Mouse (Mus musculus) liver, embryonic 11.5 days (tissue): Measurements from ENCODE around the gene Pamr1. TPM values are rescaled to one million over a fixed set of nuclear protein-coding genes. Genes with fewer than 3 reads are reported as not detected.

Experiments
- ATAC-seq: fragments of 200-750 bp; cut with Nextera tagmentation; replicated peaks from 2 replicates; pipeline ENCODE4 v1.8.0; 2017; ENCODE audit warnings: moderate number of reproducible peaks, mild to moderate bottlenecking, moderate TSS enrichment, moderate library complexity; ENCODE audit not compliant: low FRiP score
- DNase-seq: peaks from one replicate; pipeline ENCODE4 v3.0.0-alpha.2; 2017; ENCODE audit warnings: low spot score
- H3K27ac ChIP-seq: fragments of 300-500 bp; sonication (generic); 2 replicates; pipeline ENCODE4 v1.5.1; 2014; ENCODE audit warnings: mild to moderate bottlenecking, low read depth, low read length, control low read depth
- H3K27me3 ChIP-seq: fragments of 300-500 bp; sonication (generic); replicated peaks from 2 replicates; pipeline ENCODE4 v1.6.1; 2014; ENCODE audit warnings: low read length, mixed read lengths; ENCODE audit not compliant: control insufficient read depth, insufficient read depth
- H3K36me3 ChIP-seq: fragments of 300-500 bp; sonication (generic); 2 replicates; pipeline ENCODE4 v1.6.1; 2014; ENCODE audit warnings: mild to moderate bottlenecking, low read length, moderate library complexity, mixed read lengths; ENCODE audit not compliant: control insufficient read depth, insufficient read depth
- H3K4me1 ChIP-seq: fragments of 300-500 bp; sonication (generic); replicated peaks from 2 replicates; pipeline ENCODE4 v1.6.1; 2014; ENCODE audit warnings: low read length, mixed read lengths; ENCODE audit not compliant: control insufficient read depth, insufficient read depth
- H3K4me2 ChIP-seq: fragments of 300-500 bp; sonication (generic); 2 replicates; pipeline ENCODE4 v1.6.1; 2014; ENCODE audit warnings: mild to moderate bottlenecking, control low read depth, moderate library complexity
- H3K4me3 ChIP-seq: fragments of 300-500 bp; sonication (generic); 2 replicates; pipeline ENCODE4 v1.5.1; 2014; ENCODE audit warnings: low read depth, low read length, control low read depth
- H3K9ac ChIP-seq: fragments of 300-500 bp; sonication (generic); 2 replicates; pipeline ENCODE4 v1.6.1; 2014; ENCODE audit warnings: low read depth, low read length, control low read depth
- H3K9me3 ChIP-seq: fragments of 300-500 bp; sonication (generic); 2 replicates; pipeline ENCODE4 v1.6.1; 2016; ENCODE audit warnings: low read length, inconsistent platforms, mixed read lengths; ENCODE audit not compliant: control insufficient read depth
- WGBS: fragments of 180-500 bp; shearing (Covaris S2); extraction: QIAGEN DNeasy Blood & Tissue Kit; methylation state at CpG from one replicate; pipeline ENCODE4 v1.1.7; 2014; 5-methylcytosine and 5-hydroxymethylcytosine counted together
- polyA plus RNA-seq: library from polyadenylated mRNA; unstranded; fragments of >200 nt; fragmentation: Nextera tagmentation; extraction: Ambion mirVana; gene quantifications from 2 replicates; pipeline ENCODE4 v1.2.1, GENCODE M21; 2014

The Pamr1 gene
- polyA plus RNA-seq, 1 experiment from 2014 or later: 3.3 TPM

DNA sequence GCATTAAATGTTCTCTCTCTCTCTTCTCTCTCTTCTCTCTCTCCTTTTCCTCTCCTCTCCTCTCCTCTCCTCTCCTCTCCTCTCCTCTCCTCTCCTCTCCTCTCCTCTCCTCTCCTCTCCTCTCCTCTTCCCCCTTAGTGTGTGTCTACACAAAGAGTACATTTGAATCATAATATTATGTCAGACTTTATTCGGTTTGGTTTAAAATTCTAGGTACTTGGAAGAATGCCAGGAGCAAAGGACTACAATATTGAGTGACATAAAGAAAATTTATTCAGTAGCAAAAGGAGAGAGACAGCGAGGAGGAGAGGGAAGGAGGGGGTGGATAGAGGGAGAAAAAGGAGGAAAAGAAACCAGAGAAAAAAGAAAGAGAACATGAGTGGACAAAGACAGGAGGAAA lies 88.9 kb downstream of the Pamr1 start:
- Histone ChIP-seq H3K9ac (no peak overlapping the region), H3K27me3 (no peaks in the 10 kb centered on the region), H3K4me2 (no peak overlapping the region), H3K4me1 (no peaks in the 10 kb centered on the region), H3K4me3 (no peak overlapping the region), H3K27ac (no peak overlapping the region), H3K36me3 (no peaks in the 10 kb centered on the region), H3K9me3 (no peaks in the 10 kb centered on the region)
- DNase-seq (no peak), ATAC-seq (no peak)
- WGBS: 66% methylated on average over 2 of the region's 2 CpGs

DNA sequence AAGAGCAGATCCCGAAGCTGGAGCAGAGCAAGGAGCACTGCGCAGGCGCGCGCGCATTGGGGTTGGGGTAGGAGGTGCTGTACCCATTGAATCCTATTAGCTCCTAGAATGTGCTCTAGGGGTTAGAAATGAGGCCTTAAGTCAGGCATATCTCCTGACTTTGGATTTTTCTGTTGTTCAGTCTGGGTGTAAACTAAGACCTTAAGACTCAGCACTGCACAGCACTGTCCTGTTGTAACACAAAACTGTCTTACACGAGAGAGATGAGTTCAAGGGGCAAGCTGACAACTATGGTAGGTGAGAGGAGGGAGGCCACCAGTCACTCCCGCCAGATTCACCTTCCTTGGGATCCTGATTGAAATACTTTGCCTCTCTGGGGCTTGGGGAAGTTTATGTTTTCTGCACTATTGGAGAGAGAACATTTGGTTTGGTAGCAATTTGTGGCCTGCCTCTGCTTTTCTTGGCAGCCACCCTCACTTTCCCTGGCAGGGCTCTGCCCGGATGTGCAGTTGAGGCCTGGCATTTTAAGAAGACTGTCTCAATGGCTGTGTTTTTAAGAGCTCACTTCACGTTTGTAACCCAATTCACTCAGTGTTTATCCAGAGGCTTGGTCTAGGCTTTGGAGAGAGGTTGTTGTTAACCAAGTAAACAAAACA lies 99.2 kb downstream of the Pamr1 start:
- no peak overlapping the region for H3K9ac ChIP-seq
- ATAC-seq: no peak
- H3K27ac ChIP-seq: no peak overlapping the region
- H3K4me2 ChIP-seq: no peak overlapping the region
- H3K36me3 ChIP-seq: no peaks in the 10 kb centered on the region
- whole genome bisulfite sequencing: 81% methylated on average over 10 of the region's 10 CpGs
- H3K9me3 ChIP-seq: no peaks in the 10 kb centered on the region
- 0 out of 2 replicates have a peak, but pooled peaks cover 2% of the 10 kb centered on the region for H3K27me3 ChIP-seq
- no peaks in the 10 kb centered on the region for H3K4me1 ChIP-seq
- no peak for DNase-seq
- H3K4me3 ChIP-seq: no peak overlapping the region

DNA sequence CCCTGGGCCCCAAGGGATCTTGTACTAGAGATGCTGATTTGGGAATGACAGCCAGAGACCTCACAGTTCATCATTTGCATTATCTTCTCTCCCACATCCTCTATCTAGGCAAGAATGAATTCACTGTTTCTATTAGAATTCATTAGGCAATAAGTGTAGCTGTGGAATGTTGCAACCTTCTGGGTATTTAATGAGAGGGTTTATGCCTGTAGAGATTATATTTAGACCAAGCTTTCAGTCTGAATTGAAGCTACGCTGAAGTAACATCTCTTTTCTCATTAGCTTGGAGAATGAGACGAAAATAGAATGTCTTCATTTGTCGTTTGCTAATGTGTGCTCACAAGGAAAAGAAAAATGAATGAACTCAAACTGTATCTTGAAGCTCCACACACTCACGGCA lies 100.5 kb downstream of the Pamr1 start:
- Histone ChIP-seq H3K27ac (no peak overlapping the region), H3K4me2 (no peak overlapping the region), H3K9ac (no peak overlapping the region), H3K4me3 (no peak overlapping the region), H3K9me3 (no peaks in the 10 kb centered on the region), H3K36me3 (no peaks in the 10 kb centered on the region), H3K4me1 (no peaks in the 10 kb centered on the region), H3K27me3 (0 out of 2 replicates have a peak, but pooled peaks cover 2% of the 10 kb centered on the region)
- ATAC-seq (no peak), DNase-seq (no peak)
- WGBS: 74% methylated on average over 4 of the region's 4 CpGs

DNA sequence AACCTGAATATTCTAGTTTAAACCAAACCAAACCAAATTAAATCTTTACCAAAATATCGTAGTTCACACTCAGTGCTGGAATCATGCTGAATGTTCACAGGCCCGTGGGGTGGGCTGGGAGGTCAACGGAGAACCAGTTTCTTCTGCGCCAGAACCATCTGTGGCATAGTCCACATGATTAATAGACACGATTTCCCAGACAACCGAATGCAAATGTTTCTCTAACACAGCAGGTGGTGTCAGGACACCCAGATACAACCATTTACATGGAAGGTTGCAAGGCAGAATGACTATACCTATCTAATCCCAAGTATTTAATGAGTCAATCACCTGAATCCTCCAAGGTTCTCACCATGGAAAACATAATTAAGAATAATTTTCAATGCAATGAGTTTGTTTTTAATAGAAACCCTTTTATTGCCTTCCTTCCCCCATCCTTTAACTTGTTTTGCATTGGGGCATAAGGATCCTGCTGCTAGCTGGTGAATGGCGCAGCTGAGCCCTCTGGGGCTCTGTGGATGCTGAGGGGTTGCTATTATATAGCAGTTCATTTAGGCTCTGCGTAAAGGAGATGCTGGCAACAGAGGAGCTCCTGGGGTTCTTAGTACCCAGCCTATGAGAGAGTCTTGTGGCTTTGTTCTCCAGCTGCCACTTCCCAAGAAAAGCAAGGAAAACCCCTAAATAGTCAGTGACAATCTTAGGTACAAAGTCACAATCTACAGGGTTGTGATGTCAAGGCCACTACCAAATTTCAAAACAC lies 106.3 kb downstream of the Pamr1 start:
- Histone ChIP-seq H3K27ac (no peak overlapping the region), H3K9me3 (no peaks in the 10 kb centered on the region), H3K9ac (no peak overlapping the region), H3K4me1 (no peaks in the 10 kb centered on the region), H3K27me3 (peaks cover 51% of the 10 kb centered on the region), H3K4me2 (no peak overlapping the region), H3K4me3 (no peak overlapping the region), H3K36me3 (no peaks in the 10 kb centered on the region)
- DNase-seq: no peak
- ATAC-seq: no peak
- whole genome bisulfite sequencing: 58% methylated on average over 8 of the region's 8 CpGs

DNA sequence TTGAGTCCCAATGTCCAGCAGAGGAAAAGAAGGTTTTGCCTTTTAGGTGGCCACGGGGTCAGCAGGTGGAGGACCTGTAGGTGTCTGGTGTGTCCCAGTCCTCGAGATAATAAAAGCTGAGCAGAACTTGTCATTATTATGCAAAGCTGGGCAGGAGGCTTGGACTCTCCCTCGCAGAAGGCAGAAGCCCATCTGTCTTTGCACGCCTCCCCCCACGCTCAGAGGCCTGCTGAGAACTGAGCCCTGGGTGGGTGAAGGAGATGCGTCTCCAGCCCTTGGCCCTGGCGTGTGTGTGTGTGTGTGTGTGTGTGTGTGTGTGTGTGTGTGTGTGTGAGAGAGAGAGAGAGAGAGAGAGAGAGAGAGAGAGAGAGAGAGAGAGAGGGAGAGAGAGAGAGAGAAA lies 107.9 kb downstream of the Pamr1 start:
- H3K36me3 ChIP-seq: no peaks in the 10 kb centered on the region
- peaks cover 52% of the 10 kb centered on the region for H3K27me3 ChIP-seq
- no peak overlapping the region; the same call in 1 of the 2 replicates for H3K4me2 ChIP-seq
- no peak overlapping the region for H3K27ac ChIP-seq
- H3K9me3 ChIP-seq: no peaks in the 10 kb centered on the region
- H3K9ac ChIP-seq: no peak overlapping the region
- H3K4me3 ChIP-seq: no peak overlapping the region
- DNase-seq (no peak), ATAC-seq (no peak)
- no peaks in the 10 kb centered on the region; the same call in 1 of the 2 replicates for H3K4me1 ChIP-seq
- WGBS: 16% methylated on average over 7 of the region's 7 CpGs

DNA sequence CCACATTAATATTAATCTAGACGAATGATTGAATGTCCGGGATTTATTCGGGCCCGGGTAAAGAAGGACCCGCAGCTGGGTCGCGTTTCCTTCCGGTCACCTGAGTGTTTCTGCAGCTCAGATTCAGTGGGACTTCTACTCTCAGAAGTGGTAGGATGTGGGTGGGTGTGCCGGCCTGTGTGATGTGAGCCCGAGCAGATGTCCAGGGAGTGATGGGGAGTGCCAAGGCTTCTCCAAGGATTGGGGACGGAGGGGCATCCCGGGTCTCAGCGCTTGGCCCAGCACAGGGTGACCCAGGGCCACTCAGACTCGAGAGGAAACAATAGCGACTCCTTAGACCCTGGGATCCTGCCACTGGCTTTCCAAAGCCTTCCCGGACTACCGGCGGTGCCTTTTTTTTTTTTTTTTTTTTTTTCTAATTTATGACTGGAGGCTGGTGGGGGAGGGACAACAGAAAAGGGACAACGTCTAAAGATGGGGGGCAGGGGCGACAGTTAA lies 108.4 kb downstream of the Pamr1 start, which contains the start of gene Slc1a2:
TSS of gene Slc1a2 (plus strand) at position 497 of the 498 bp plus-strand sequence.
- Histone ChIP-seq H3K9me3 (no peaks in the 10 kb centered on the region), H3K36me3 (no peaks in the 10 kb centered on the region), H3K27ac (no peak within 1 kb of the TSS), H3K4me1 (no peaks in the 10 kb centered on the region; the same call in 1 of the 2 replicates), H3K4me3 (peak within 1 kb of the TSS; percentile 57), H3K9ac (no peak within 1 kb of the TSS), H3K27me3 (peaks cover 54% of the 10 kb centered on the region), H3K4me2 (peak within 1 kb of the TSS; percentile 86)
- WGBS: 3% methylated on average over 19 of the region's 20 CpGs
- no peak for ATAC-seq
- no peak for DNase-seq

DNA sequence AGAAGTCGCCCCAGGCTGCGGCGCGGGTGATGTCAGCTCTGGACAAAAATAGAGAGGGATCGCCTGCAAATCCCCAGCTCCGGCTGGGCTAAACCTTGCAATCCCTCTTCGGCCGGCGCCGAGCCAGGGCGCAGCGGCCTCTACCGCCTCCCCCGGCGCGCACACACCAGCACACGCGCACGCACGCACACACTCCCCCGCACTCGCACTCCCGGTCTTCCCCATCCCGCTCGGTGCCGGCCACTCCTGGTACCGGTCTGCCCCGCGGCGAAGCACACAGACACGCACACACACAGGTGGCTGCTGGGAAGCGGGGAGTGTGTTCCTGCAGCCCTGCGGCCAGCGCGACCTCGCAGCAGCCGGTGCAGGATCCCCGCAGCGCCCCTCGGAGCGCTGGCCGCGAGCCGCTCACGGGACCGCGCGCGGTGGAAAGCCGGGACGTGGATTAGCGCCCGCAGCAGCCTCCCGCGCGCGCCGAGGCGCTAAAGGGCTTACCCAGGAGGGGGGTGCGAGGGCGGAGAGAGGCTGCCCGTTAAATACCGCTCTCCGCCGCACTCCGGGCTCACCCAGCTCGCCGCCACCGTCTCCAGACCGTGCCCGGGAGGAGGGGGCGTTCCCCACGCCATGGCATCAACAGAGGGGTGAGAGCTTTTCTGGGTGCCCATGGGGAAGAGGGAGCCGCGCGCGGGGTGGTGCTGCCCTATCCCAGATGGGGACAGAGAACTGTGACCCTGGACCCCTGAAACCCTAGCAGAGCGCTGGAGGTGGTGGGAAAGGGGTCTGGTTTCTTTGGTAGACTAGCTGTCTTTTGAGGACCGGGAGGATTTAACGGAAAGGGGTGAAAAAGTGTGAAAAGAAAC lies 109.1 kb downstream of the Pamr1 start:
- peak; percentile 31 for ATAC-seq
- WGBS: 1% methylated on average over 80 of the region's 80 CpGs
- no peak overlapping the region for H3K9ac ChIP-seq
- H3K27me3 ChIP-seq: peaks cover 54% of the 10 kb centered on the region
- no peak overlapping the region for H3K27ac ChIP-seq
- DNase-seq: peak; percentile 41
- H3K36me3 ChIP-seq: no peaks in the 10 kb centered on the region
- no peaks in the 10 kb centered on the region; the same call in 1 of the 2 replicates for H3K4me1 ChIP-seq
- peak overlapping the region; percentile 57 for H3K4me3 ChIP-seq
- H3K9me3 ChIP-seq: no peaks in the 10 kb centered on the region
- peak overlapping the region; percentile 86 for H3K4me2 ChIP-seq

DNA sequence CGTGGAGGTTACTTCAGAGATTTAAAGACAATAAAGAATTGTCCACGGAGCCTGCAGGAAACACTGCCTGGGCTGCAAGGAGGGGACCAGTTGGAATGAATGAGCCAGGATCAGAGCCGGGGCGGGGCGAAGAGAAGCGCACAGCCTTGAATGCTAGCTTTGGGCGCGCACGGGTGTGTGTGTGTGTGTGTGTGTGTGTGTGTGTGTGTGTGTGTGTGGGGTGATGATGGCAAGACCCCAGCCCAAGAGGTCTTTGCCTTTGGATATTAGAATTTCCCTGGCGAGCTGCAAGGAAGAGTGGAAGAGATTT lies 109.7 kb downstream of the Pamr1 start:
- Histone ChIP-seq H3K9ac (no peak overlapping the region), H3K9me3 (no peaks in the 10 kb centered on the region), H3K4me2 (peak overlapping the region; percentile 86), H3K4me3 (peak overlapping the region; percentile 57), H3K27ac (no peak overlapping the region), H3K4me1 (no peaks in the 10 kb centered on the region; the same call in 1 of the 2 replicates), H3K27me3 (peaks cover 54% of the 10 kb centered on the region), H3K36me3 (no peaks in the 10 kb centered on the region)
- DNase-seq (no peak), ATAC-seq (no peak)
- WGBS: 0% methylated on average over 10 of the region's 10 CpGs
